Mouse (Mus musculus) urinary bladder, postnatal 4 days (tissue): Measurements from ENCODE around the gene Dab2ip.

Experiments
- DNase-seq, 2 experiments: peaks; one replicate each; pipeline ENCODE4 v3.0.0; 2021 to 2022; ENCODE audit warnings: low spot score in 2 of 2

Dab2ip gene

DNA sequence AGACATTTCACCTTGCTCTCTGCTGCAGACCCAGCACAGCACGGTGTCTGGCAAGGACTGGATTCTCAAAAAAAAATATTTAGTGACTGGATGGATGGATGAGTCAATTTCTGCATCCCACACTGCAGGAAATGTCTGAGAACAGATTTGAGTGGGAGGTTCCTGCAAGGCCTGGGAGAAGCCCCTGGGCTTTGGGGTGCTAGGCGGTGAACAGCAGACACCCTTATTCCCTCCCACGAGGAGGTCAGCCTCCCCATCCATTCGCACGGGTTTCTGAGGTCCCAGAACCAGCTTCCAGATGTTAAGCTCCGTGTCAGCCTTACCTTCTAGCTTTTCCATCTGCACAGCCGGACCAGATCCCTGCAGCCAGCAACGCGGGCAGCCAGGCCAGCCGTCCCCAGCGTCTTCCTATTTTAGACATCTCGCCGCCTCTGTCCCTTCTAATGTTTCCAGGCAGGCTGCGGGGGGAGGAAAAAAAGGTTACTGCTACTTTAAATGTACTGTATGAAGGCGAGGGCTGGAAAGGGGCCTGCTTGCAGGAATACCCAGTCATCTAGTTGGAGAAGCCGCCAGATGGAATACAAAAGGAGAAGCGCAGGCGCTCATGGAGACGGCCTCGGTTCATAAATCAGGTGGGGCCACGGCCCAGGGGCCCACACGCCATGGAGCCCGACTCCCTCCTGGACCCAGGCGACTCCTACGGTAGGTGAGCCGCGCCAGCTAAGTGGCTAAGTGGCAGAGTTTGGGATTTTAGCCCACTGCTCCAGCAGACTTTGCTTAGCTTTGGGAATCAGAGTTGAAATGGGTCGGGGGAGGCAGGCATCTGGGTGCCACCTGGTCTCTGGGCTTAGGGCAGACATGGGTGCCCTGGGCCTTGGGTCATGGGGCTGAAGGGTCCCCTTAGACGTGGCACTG is at the start of gene Dab2ip:
TSS of gene Dab2ip (plus strand) at position 356 of the 915 bp plus-strand sequence.
- no peak for DNase-seq

DNA sequence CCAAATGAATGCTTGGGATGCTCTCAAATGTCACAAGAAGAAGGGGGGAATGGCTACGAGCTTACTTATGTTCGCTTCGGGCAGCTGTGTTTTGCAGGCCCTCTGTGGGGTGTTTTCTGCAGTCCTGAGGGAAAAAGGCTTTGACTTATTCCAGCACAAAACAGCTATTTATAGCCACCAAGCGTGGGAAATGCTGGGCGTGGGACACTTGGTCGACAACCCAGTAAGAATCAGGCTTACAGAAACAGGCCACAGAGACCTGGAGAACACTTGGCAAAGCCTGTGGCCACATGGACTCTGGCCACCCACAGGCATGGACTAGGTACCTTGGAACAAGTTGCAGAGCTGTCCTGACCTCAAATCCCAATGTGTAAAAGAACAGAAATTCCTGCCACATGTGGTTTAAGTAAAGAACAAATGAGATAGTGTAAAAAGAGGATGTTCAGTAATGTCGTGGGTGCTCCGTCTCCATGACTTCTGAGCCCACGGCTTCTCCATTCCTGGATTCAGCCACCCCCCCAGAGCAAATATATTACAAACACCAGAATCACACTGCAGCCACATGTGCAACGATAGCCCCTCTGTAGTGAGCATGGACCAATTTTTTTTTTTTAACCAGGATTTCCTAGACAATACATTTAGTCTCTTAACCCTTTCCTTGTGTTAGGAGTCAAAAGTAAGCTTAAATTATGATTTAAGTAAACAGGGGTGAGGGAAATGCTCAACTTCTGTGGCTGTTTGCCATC is 49.3 kb upstream of the Dab2ip start:
- peak in 1 of 2 experiments; percentile 62 for DNase-seq

DNA sequence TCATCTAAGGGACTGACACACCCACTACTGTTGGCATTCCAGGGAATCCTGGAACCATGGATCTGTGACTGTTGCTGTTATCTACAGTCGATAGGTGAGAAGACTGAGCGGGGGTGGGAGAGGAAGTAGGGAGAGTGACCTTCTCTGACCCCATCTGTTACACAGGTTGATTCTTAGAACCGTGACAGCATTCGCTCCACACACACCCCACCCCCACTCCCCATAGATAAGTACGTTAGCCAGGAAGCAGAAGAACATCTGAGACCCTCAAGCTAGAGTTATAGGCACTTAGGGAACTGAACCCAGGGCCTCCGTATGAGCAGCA is 48.8 kb upstream of the Dab2ip start:
- no peak for DNase-seq

DNA sequence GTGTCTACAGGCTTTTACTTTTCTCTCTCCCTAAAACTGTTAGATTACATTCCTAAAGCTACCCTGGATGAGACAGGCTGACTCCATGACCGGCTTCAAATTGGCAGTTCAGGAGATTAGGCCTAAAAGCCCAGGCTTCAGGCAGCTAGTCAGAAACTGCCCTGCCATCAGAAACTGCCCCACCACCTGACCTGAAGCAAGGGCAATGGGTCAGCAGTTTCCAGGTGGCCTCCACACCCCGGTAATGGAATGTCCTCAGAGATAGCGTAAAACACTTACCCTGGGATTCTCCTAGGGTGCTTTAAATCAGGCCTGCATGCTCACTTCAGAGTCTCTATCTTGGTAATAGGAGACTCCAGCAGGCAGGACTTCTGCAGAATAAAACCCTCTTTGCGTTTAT is 48.2 kb upstream of the Dab2ip start:
- no peak for DNase-seq

DNA sequence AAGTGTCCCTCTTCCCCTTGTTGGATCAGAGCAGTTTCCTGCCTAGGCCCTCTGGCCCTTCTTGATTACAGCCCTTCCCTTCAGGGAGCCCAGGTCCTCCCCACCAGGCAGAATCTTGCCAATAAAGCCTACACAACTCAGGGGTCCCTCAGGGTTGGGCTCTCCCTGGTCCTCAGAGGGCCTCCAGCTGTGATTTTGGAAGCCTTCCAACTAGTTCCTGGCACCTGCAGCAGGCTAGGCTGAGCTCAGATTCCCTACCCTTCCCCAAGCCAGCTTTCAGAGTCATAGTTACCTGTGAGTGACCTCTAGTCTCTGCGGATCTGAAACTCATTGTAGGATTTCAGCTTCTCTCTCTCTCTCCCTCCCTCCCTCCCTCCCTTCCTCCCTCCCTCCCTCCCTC is 47.1 kb upstream of the Dab2ip start:
- DNase-seq: no peak

DNA sequence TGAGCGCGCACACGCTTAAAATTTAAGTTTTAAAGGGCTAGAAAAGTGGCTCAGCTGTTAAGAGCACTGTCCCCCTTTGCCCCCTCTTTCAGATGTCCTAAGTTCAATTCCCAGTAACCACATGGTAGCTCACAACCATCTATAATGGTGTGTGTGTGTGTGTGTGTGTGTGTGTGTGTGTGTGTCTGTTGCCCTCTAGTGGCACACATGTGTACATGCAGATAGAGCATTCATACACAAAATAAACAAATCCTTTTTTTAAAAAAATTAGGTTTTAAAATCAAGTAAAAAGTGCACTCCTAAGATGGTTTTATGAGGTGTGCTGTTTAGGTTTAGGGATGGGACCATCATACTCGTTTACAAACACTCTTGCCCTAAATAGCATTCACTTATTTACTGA is 45.8 kb upstream of the Dab2ip start:
- no peak for DNase-seq

DNA sequence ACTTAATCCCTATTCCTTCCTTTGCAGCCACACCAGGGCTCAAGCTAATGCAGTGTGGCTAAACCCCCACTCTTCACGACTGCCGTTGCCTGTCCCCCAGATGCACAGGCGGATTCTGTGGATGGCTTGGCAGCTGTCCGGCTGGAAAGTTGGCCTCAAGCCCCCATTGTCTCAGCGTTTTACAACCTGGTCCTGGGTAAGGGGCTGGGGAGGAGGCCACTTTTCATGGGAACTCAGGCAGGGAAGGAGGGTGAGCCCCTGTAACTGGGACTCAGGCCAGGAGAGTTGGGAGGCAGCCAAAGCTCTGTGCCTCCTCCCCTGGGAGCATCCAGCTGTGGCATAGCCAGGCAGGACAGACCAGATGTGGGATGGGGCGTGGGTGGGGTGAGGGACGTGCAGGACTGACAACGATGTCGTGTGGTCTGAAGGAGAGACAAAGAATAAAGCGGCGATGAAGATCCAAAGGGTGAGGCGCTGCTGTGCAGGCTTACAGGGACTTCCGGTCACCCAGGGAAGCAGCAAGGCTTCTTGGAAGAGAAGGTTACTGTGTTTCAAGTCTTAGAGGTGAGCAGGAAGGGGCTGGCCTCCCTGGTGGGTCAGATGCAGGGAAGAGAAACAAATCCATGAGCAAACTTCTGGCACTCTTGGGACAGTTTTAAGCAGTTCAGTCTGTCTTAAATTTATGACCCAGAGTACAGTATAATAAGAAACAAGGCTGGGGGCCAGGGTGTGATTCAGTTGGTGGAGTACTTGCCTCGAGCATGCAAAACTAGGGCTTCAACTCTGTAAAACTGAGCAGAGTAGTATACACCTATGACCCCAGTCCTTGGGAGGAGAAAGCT is 43.8 kb upstream of the Dab2ip start:
- peak; percentile 77 to 89 for DNase-seq

DNA sequence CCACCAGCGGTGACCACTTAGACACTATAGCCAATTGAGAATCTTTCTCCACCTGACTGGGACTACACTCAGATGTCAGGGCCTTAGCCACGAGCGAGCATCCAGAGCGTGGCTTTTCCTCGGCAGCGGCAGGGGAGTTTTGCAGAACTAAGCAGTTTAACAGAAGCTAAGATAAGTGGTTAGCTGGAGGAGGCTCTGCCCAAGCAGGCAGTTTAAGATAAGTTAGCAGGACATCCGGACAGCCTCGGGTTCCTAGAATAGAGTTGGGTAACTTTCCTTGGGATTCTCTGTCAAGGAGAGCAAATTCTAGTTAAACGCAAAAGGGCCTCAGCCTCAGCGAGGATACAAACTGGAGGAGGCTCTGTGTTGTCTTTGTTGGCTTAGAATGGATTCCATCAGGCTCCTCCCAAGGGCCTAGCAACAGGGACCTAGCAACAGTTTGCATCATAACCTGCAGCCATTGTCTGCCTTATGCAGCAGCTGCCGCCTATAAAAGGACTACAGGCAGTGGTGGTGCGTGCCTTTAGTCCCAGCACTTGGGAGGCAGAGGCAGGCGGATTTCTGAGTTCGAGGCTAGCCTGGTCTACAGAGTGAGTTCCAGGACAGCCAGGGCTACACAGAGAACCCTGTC is 31.3 kb upstream of the Dab2ip start:
- DNase-seq: no peak

DNA sequence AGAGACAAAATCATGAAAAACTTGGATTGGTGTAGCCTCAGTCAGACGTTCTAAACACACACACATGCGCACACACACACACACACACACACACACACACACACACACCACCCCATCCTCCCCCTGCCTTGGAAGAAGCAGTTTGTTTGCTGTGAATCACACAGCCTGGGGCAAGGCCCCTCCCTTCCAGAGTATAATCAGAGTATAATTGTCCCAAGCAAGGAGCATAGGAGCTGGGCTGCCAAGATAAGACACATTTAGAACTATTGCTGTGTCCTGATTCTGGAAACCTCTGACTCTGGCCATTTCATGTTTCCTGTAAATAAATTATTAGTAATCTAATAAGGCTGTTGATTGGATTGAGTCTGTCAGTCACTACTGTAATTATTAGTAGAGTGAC is 29.0 kb upstream of the Dab2ip start:
- no peak for DNase-seq

DNA sequence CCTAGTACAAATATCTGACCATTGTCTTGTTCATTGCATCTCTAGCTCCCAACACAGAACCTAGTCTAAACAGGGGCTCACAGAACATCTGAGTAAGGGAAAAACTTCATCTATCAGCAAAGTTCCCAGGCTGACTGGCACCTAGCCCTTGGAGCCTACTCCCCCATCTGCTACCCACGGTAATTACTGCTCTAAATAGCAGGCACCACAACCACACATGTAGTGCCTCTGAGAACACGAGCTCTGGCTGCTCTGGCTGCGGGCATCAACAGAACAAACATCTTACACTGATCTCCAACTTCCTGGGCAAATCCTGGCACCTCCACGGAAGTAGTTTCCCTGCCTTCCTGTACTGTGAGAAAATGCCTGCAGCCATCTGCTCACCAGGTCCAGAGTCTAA is 28.2 kb upstream of the Dab2ip start:
- DNase-seq: no peak

DNA sequence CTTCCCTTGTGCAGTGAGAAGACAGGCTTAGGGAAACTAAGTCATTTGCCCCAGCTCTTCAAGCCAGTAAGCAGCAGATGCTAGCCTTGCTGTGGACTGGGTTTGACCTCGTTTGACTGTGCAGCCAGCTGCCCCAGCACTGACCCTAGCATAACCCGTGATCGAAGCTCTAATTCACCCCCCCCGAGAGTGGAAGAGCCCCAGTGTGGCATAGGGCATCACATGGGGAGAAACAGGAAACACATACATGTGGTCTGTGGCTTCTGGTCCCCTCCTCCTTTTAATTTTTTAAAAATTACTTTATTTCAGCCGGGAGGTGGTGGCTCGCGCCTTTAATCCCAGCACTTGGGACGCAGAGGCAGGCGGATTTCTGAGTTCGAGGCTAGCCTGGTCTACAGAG is 27.3 kb upstream of the Dab2ip start:
- no peak for DNase-seq

DNA sequence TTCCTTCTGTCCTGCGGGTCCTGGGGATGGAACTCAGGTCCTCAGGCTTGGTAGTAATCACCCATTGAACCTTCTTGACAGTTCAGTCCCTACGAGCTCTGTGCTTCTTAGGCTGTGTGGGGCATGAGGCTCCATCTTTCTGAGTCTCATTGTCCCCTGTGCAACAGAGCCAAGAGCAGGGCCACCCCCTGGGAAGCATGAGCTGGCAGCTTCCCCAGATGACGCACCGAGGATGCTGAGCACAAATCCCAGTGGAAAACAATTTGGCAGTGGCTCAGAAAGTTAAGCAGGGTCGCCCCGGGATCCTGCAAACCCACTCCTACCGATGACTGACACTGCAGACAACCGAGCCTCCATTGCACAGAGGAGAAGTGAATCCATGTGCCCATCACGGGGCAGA is 24.4 kb upstream of the Dab2ip start:
- DNase-seq: no peak

DNA sequence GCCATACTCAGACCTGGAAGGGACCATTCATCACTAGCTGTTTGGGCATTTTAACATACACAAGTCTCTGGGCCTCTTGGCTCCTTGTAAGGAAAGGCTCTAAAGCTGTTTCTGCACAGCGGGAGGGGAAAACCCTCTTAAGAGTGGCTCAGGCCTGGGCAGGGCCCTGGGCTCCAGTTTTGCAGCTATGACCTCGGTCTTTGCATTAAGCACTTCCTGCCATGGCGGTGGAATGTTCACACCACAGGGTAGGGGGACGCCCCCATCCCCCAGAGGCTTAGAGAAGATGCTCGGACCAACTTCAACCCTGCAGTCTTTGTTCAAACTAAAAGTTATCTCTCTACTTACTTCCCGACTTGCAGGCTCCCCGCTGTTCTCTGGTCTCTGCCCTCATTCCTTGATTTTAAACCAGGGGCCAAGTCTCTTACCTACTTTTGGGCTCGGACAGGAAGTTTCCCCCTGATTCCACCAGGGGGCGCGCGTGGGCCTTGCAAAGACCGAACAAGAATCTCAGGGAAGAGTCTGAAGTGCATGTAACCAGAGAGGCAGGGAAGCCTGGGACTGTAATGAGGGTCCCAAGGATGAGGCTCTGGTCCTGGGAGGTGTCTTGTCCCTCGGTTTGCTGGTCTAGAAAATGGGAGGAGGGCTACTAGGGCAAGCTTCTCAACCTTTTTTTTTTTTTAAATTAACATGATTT is 18.6 kb upstream of the Dab2ip start:
- peak; percentile 77 to 86 for DNase-seq

DNA sequence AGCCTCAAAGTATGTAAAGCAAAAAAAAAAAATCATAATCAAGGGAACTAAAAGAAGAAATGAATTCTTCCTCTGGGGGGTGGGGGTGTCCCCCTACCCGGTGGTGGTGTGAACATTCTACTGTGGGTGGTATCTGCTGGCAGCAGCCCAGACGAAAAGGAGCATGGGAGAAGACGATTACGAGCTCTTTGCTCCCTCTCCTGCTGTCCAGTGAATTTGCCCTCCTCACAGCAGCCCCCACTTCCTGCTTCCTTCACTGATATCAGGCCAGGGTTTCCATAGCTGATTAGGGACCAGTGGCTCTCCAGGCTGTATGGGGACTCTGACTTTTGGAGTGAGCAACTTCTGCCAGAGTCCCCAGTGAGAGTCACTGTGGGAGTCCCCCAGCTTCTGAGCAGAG is 17.3 kb upstream of the Dab2ip start:
- no peak for DNase-seq

DNA sequence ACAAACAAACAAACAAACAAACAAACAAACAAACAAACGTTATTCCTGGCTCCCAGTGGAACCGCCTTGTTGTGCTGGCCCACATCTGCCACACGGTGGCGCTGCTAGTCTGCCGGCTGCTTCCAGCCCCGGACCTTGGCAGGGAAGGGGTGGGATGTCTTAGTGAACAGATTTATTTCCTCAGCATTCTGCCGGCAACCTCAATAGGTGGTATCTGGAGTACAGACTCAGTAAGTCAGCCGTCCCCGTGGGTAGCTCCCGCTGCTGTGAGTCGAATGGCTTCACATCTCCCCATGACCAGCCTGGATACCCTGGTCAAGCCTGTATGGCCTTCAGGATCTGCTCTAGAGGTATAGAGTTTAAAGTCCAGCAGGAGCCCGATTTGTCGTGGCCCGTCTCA is 13.3 kb upstream of the Dab2ip start:
- DNase-seq: peak; percentile 58 to 76

DNA sequence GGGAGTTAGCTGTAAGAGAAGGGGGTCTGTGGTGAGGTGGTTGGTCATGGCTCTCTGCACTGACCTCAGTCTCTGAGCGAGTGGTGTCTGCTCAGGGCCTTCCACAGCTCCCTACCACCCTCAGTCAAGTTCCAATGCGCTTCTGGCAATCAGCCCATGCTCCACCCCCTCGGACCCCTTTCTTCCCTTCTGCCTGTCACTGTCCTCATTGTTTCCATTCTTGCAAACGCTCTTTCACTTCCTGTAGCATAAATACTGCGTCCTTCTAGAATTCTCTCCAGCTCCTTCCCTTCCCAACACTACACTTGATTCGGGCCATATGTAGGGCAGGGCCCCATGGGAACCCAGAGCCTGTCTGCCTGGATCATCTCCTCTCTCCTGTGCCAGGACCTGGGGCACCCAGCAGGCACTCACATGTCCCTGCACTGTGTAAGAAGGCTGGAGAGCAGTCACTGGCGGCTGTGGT is 12.9 kb upstream of the Dab2ip start:
- no peak for DNase-seq

DNA sequence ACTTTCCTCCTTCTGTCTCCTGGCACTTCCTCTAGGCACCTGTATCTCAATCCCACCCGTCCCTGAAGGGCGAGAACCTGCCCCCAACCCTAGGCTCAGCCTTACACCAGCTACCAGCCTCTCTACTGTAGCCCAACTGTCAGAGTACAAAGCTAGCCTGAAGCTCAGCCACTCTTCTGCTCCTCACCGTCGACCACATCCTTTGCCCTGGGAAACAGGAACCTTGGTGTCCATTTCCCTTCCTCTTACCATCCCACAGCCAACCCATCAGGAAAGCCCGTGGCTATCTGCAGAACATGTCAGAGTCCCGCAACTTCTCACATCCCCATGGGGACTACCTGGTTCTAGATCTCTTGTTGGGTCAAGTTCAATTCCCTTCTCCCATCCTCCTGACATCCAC is 11.6 kb upstream of the Dab2ip start:
- DNase-seq: no peak

DNA sequence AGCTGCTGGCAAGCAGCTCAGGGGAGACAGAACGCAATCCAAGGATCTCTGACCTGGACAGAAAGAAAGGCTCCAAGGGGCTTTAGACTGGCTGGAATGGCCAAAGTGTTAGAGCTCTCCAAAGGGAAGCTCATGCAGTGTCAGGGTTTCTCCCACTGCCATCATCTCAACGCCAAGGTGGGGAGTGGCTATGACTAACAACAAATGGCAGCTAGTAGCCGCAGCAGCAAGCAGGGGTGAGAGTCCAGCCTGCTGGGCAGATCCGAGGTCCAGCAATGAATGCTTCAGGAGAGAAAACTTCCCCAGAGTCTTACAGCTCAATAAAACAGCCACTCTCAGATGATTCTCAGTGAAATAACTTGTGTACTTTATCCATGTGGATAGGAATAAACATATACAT is 8.9 kb upstream of the Dab2ip start:
- no peak for DNase-seq

DNA sequence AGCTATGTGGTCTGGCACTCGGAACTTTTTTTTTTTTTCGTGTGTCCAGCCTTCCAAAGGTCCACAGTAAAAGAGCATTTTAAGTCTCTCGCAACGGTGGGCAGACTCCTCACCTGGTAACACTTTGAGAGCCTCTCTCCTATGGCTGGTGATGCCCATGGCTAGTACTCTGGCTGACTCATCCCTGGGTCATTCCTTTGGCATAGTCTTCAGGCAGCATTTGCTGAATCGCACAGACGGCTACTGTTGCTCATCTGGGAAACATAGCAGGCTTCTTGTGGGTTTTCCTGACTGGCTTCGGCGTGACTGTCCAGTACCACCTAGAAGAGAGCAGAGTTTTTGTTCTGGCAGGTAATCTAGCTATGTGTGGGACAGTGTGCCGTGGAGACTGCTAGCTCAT is 8.0 kb upstream of the Dab2ip start:
- no peak for DNase-seq

DNA sequence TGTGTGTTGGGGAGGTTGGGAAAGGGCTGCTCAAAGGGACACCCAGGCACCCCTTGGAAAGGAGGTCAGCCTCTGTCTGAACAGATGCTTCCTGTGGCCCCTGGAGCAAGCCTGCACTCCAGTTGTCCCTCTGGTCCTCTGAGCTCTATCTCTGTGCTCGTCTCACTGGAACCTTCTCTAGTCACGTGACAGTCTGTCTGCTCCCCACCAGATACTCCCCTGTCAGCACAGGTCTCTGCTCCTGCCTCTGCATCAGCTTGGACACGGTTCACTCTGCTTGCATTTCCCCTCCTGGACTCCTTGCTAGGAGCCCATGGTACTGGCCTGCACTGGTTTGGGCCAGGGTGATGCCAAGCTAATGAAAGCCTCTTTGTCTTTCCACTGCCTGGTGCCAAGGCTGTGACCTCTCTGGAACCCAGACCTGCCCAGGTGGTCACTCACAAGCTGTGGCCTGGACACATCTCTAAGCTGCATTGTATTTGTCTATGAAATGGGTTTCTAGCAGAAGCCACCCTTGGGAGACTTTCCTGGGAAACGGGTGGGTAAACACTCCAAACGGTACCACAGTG is 1.1 kb upstream of the Dab2ip start:
- DNase-seq: no peak
